Mouse (Mus musculus): ENCODE results near the gene Fbxl19. TPM values are rescaled to one million over a fixed set of nuclear protein-coding genes. Genes with fewer than 3 reads are reported as not detected.
A peak's percentile ranks its signal among the peaks of the same experiment; 100 is the strongest.

Fbxl19 gene
- 10 to 100 TPM; 68.8 to 74.6 TPM for total RNA-seq (2021)
- long read RNA-seq, experiment 1, partial matches to known transcripts, result 5 of 10 reads
- long read RNA-seq, experiment 1, other reads (novel, unspliced or antisense), result 4 of 10 reads
- long read RNA-seq, experiment 2, partial matches to known transcripts, result 8 of 12 reads
- long read RNA-seq, experiment 2, other reads (novel, unspliced or antisense), result 4 of 12 reads

DNA sequence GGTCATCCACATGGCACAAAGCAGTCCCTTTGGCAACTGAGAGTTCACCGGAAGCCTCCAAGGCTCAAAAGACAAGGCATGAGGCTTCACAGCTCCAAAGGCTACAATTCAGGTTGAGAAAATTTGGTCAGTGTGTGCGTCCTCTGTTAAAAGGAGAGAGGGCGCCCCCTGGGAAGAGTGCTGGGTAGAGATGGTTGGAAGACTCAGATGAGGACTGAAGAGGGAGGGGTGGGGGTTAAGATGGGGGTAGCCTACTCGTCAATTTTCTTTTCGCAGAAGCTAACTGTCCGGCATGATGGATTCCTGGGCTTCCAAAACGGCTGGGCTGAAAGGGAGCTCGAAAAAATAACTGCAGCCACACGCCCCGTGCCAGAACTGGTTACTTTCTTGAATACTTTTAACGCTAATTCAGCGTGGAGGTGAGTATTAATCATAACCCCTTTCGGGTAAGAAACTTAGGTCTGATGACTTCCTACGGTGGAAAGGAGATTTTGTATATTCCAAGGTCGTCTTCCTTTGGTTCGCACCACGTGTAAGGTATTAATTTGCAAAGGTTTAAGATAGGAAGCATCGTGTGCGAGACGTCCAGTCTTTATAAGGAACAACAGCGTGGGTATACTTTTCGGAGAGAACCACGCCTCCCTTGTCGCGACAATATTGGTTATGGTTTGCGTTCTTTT lies at the start of gene Fbxl19:
Gene Fbxl19 (plus strand): TSS at position 178 of the 680 bp plus-strand sequence.
- DNase-seq (ENCODE audit: low spot score in 2 of 2), result peak; percentile 75 to 79

DNA sequence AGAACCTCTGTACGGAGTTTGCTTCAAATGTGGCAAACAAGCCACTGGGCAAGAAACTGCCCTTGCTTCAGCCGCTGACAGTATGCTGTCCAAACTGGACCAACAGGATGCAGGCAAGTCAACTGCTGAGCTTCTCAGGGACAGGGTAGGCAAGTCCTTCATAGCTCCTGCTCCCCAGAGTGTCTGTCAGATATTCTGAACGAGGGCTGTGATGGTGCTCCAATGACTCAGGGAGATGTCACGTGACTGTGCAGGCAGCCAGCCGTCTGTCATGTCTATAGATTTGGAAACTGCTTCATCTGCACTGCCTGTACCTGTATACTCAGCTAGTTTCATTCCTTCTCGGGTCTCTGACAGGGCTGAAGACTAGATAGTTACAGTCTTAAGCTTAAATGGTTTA lies 45.4 kb upstream of the Fbxl19 start:
- no peak for DNase-seq (ENCODE audit: low spot score in 2 of 2)

DNA sequence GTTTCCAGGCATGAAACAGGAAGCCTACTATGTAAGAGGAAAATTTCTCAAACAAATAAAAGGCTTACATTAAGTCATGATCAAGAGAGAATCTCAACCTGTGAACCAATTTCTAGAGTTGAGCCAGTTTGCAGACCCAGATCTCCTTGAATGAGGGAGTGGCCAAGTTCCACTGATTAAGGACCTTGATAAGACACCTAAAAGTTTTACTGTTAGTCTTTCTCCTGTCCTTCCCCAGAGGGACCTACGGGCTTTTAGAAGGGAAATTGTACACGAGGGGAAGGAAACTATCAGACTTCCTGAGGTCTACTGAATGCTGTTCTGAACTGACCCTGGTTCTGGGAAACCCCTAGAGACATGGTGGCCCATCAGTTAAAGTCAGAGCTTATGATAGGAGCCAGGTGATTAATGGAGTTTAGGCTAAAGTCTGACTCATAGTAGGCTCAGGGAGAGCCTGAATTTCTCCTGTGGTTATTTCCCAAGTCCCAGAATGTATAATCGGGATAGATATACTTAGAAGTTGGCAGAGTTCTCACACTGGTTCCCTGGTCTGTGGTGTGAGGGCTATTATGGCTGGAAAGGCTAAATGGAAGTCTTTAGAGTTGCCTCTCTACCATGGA lies 43.5 kb upstream of the Fbxl19 start:
- no peak for DNase-seq (ENCODE audit: low spot score in 2 of 2)

DNA sequence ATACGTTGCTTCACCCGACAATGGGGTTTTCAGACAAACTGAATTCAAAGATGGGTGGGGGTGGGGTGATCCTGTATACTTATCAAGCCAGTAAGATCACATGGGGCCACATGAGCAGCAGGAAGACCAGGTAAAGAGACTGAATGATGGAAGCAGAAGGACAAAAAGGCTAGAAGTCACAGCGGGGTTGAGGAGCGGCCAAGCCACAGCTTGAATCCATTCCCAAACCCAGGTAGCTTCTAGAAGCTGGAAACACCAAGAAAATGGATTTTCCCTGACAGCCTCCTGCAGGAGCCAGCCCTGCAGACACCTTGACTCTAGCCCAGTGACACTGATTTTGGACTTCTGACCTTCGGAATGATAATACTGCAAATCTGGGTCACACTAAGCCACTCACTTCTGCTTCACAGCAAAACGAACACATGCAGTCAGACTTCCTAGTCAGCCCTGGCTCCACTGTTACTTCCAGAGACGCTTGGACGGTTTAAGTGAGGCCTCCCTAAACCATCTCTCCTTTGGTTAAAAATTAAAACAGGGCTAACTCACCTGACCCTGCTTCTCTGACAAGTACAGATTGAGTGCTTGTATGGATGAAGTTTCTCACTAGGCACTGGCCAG lies 40.7 kb upstream of the Fbxl19 start:
- no peak for DNase-seq (ENCODE audit: low spot score in 2 of 2)

DNA sequence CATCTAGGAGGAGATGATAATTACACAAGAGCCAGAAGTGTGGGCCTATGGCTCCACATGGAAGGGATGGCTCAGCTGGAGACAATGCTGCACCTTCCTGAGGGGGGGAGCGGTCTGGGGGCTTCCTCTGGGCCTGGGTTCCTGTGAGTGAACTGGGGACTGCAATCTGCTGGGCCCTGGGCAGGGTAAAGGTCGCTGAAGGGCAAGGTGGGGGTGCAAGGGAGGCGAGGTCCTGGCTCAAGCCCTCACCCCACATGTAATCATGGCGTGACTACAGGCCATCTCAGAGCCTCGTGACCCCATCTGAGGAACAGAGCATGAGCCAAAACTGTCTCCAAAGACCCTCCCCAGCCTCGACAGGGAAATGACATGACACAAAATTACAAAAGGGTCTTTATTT lies 39.7 kb upstream of the Fbxl19 start:
- DNase-seq (ENCODE audit: low spot score in 2 of 2), result no peak

DNA sequence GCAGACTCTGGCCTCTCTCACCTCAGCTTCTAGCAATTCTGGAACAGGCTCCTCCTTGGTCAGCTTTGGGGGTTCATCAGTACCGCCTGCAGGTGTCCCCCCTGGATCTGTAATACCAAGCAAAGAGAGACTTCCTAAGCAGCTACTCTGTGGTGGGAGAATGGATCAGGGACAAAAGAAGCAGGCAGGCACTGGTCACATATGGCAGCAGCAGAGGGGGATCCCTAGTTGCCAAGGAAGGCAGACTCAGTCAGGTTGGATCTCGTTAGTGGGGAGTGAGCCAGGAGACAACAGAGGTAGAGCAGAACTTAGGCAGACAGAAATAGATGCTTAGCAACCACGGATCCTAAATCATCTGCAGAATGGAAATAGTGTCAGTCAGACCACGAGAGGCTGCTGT lies 38.6 kb upstream of the Fbxl19 start:
- DNase-seq (ENCODE audit: low spot score in 2 of 2), result no peak

DNA sequence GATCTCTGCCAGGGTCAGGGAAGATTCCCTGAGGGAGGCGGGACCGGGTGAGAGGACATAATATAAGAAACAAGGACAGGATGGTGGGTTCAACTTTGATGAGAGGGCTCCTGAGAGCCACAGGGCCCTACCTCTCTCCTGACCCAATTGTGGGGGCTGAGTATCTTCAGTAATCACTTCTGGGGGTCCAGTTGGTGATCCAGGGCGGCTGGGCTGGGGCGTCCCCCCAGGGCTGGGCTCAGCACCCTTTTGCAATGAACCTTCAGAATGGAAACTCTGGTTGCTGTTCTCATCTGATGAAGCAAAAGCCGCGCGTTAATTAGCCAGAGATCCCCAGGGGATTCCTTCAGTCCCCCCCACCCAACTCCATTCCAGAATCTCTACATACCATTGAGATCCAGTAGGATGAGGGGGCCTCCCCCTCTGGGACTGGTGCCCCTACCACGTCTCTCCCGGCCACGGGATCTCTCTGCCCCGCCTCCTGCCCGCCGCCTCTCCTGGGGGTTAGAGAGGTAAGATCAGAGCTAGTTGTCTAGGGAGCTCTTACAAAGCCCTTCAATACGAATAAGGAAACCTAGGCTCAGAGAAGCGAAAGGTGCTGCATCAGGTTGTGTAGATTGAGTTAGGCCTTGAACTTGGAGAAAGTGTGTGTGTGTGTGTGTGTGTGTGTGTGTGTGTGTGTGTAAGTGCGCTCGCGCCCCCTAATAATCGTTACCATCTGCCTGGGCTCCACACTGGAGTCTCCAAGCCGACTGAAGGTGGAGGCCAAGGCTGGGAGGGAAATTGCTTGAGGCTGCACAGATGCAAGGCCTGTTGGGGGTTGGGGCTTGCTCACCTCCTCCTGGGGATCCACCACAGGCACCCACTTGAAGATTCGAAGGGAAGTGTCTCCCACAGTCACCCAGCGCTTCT lies 37.0 kb upstream of the Fbxl19 start:
- DNase-seq (ENCODE audit: low spot score in 2 of 2), result no peak

DNA sequence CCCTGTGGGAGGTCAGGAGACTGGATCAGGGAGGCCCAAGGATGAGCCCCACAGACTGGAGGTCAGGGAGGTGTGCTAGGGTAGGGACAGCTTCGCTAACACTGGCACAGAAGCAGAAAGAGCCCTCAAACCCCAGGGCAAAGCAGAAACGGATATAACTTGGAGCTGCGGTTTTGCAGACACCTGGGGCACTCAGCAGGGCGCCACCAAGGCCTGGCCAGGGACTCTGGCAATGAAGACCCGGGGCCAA lies 36.5 kb upstream of the Fbxl19 start:
- no peak for DNase-seq (ENCODE audit: low spot score in 2 of 2)

DNA sequence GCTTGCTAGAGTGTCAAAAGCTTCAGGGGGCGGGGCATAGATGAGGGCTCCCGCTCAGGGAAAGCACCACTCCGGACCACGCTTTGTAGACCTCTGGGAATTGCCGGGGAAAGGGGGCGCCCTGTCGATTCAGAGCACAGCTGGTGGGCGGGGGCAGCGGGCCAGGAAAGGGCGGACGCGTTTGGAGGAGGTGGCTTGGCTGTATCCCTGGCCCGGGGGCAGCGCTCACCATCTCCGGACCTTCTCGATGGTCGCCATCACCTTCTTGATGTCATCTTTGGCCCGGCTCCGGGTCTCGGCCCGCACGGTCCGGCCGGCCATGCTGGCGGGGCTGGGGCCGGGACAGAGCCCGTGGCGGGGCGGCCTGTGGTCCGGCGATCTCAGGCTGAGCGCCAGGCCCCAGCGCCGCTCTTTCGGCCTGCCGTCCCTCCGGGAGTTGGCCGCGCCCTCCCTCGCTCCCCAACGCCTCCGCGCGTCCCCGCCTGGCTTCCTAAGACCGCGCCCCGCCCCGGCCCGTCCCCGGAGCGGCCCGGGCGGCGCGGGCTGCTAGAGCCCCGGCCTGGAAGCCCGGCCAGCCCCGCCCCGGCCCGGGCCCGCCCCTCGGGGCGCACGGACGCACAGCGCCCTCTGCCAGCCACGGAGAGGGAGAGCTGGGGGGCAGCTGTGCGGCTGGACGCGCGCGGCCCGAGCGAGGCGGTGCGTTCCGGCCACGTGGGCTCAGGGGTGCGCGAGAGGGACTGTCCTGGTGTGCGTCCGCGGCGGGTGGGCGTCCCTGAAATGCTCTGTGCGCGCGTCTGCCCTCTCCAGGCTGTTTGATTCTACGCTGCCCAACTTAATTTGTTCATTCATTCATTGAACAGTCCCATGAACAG lies 35.9 kb upstream of the Fbxl19 start, which contains the start of gene Bcl7c:
Gene Bcl7c (minus strand): TSS at position 727 of the 872 bp plus-strand sequence.
- DNase-seq (ENCODE audit: low spot score in 2 of 2), result peak; percentile 77 to 90

DNA sequence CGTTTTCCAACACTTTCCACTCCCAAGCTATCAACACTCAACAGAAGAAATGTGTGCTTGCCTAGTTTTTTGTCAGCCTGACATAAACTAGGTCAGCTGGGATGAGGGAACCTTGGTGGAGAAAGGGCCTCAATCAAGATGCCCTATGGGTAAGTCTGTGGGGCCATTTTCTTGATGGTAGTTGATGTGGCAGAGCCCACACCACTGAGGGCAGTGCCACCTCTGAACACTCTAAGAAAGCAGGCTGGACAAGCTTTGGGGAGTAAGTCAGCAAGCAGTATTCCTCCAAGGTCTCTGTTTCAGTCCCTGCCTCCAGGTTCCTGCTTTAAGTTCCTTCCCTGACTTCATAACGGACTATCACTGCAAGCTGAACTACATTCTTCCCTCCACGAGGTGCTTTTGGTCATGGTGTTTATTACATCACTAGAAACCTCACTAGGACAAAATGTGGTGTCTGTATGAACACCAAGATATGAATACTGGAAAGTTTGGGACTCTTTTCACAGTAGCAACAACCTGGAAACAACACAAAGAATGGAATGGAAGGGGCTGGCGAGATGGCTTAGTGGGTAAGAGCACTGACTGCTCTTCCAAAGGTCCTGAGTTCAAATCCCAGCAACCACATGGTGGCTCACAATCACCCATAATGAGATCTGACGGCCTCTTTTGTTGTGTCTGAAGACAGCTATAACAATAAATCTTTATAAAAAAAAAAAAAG lies 34.9 kb upstream of the Fbxl19 start:
- no peak for DNase-seq (ENCODE audit: low spot score in 2 of 2)

DNA sequence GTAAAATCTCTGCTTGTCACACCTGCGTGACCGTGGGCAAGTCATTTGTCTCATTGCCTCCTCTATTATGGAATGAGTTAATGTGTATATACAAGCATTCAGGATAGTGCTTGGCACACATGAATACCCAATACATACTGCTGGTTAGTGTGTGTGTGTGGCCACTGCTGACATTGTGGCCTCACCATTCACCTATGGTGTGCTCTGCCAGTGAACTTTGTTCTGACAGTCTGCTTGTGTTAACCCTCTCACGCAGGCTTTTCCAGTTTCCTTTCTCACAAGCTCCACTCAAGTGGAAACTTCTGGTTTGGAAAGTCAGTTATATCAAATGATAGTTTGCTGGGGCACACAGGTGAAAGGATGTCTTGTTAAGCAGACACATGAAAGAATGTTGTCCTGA lies 33.3 kb upstream of the Fbxl19 start:
- no peak for DNase-seq (ENCODE audit: low spot score in 2 of 2)

DNA sequence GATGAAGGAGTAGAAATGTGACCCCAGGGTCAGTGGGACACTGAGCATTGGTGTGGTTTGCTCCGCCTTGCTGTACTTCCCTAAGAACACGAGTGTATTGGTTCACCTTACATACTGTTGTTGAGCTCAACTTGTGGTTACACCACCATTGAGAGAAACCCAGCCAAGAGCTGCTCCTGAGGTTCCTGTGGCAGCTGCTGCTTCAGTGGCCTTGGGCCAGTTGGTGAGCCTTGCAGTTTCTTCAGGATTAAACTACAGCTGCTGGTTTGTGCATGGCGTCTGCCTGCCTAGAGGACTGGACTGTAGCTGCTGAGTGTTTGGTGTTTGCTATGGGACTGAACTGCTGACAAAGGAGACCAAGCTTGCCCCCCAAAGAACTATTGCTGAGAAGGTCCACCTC lies 32.9 kb upstream of the Fbxl19 start:
- no peak for DNase-seq (ENCODE audit: low spot score in 2 of 2)

DNA sequence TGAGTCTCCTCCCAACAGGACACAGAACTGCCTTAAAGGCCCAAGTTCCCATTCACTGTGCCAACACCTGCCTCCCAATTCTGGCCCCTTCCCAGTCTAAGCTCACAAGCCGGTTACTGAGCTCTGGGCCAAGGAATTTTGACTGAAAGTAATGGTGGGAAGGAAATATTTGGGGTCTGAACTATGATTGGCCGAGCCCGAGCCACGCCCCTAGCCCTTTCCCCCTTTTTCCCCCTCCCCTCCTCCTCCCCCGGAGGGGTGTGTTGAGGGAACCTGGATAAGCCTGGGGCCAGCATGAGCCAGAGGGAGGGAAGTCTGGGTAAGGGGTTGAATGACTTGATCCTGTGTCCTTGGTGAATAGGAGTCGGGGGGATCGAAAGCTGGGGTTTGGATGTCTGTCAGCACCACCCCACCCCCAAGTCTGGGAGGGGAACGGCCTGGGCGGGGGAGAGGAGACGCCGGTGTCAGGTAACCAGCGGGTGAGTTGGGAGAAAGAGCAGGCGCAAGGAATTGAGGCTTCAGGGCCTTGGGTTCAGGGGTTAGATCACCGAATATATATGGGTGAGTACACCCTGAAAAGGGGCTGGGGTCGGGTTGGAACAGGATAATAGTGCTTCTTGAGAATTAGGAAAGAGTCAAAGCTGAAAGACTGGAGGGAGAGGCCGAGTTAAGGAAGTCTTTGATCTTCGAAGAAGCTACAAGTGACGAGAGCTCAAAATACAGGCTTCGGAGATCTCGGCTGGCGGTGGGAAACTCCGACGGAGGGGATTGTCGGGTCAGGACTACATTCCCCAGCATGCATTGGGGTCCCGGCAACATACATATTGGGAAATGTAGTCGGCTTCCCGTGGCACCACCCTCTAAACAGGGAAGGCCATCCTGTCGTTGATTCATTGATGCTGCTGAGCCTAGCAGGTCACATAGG lies 31.6 kb upstream of the Fbxl19 start, which contains the start of gene Ctf1:
Gene Ctf1 (plus strand): TSS at position 276 of the 925 bp plus-strand sequence.
- DNase-seq (ENCODE audit: low spot score in 2 of 2), result peak; percentile 78 to 80

DNA sequence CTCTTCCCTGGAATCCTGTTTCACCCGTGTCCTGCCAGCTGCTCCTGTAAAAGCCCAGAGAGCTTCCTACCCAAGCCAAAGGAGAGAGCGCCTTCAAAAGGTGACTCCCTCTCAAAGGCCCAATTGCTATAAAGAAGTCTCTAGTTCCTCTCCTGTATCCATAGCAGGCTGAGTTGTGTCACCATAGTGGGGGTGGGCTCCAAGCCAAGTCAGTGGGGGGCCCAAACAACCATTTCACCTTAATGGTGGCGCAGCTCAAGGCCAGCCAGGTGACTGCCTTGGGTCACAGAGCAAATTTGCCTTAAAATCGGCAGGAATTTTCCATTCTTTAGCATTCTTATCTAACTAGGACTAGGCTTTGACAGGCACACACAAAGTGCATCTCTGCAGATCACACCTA lies 29.5 kb upstream of the Fbxl19 start:
- DNase-seq (ENCODE audit: low spot score in 2 of 2), result no peak

DNA sequence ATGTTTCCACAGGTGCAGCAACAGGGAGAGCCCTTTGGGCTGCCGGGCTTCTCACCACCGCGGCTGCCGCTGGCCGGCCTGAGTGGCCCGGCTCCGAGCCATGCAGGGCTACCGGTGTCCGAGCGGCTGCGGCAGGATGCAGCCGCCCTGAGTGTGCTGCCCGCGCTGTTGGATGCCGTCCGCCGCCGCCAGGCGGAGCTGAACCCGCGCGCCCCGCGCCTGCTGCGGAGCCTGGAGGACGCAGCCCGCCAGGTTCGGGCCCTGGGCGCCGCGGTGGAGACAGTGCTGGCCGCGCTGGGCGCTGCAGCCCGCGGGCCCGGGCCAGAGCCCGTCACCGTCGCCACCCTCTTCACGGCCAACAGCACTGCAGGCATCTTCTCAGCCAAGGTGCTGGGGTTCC lies 27.4 kb upstream of the Fbxl19 start:
- peak; percentile 63 to 71 for DNase-seq (ENCODE audit: low spot score in 2 of 2)

DNA sequence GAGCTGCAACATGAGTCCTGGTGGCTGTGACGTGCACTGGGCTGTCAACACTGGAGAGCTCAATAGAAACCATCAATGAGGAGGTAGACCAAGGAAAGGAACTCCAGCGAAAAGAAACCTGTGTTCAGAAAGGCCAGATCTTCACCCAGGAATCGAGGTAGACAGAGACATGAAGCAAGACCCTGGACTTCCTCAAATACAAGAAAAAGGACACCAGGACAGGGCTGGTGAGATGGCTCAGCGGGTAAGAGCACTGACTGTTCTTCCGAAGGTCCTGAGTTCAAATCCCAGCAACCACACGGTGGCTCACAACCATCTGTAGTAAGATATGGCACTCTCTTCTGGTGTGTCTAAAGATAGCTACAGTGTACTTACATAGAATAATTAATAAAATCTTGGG lies 26.0 kb upstream of the Fbxl19 start:
- DNase-seq (ENCODE audit: low spot score in 2 of 2), result no peak

DNA sequence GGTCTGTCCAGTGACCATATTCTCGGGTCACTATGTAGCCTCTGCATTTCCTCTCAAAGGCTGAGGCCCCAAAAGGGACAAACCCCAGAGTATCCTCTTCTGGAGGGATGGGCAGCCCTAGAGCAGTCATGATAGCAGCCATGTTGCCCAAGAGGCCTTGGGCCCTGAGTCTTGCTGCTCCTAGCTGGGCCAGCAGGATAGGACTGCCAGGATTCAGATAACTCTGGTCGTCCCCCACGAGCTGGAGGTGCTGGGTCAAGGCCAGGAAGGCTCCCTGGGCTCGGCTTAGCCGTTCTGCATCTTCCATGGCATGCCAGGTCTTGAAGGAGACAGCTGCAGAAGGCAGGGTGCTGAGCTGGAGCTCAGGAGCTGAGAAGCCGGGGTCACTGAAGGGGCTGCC lies 25.1 kb upstream of the Fbxl19 start:
- no peak for DNase-seq (ENCODE audit: low spot score in 2 of 2)

DNA sequence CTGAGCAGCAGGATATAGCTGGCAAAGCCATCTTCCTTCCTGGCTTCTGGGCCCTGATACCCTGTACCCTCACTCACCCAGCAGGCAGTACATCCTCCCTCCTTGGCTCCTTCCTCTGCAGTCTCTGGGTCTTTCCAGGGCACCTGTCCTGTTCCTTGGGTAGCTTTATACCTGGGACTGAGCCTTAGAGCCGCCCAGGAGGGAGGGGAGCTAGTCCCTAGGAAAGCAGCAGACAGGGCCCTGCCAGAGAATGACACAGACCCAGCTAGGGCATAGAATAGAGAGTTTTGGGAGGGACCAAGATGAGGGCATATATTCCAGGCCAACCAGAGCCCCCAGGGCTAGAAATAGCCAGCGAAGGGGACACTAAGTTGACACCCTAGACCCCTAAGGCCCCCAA lies 18.9 kb upstream of the Fbxl19 start:
- no peak for DNase-seq (ENCODE audit: low spot score in 2 of 2)

DNA sequence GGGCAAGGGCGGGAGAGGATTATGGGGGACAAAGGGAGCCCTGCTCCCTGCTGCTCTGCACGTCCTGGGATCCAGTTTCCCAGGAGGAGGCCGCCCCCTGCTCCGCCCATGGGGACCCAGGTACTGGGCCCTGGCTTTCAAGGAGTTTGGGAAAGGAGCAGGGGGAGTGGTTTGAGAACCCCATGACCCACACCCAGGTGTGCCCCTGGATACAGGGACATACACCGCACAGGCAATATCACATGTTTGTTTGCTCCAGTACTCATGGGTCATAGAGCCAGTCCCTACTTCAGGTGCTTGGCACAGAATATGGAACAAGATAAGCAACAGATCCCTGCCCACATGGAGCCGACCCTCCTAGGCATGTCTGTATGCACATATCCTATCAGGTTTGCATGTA lies 18.4 kb upstream of the Fbxl19 start:
- no peak for DNase-seq (ENCODE audit: low spot score in 2 of 2)
